8 mouse cellular contexts compared by ENCODE assay signal in genomic region chr5:74194841-74195613, GRCm38 (mm10). TPM values are rescaled to one million over a fixed set of nuclear protein-coding genes. Genes with fewer than 3 reads are reported as not detected.
DNase-seq lines count a peak whose midpoint lies in the region; ATAC-seq and TF ChIP-seq lines count a peak whose summit lies in the region.

Gene Rasl11b (plus strand): TSS chr5:74195286.

- peak within 1 kb of the TSS; percentile 82 for H3K9ac ChIP-seq in lung, embryonic 14.5 days

- TF ChIP-seq CTCF in cerebellum, adult 2 months (IDR thresholded peaks at IDR 0.05; ENCODE audit: borderline replicate concordance, insufficient read depth, low read depth, low read length), result peak; percentile 5; the same call in 1 of the 2 replicates
- peak; percentile 32; the same call in 1 of the 2 replicates for TF ChIP-seq CTCF in lung, embryonic 14.5 days (IDR thresholded peaks at IDR 0.05; ENCODE audit: low read depth)

- H3K9me3 ChIP-seq in lung, embryonic 14.5 days (ENCODE audit: low read depth, low read length), result no peaks in the 10 kb centered on the region

- TF ChIP-seq POLR2A in cerebellum, adult 2 months (IDR thresholded peaks at IDR 0.05; ENCODE audit: borderline replicate concordance, insufficient read depth, low read length), result peak; percentile 89

- peak within 1 kb of the TSS; percentile 95 for H3K4me3 ChIP-seq in cerebellum, adult 2 months (replicated peaks; ENCODE audit: insufficient read depth, low read depth, low read length)
- H3K4me3 ChIP-seq in lung, embryonic 14.5 days (ENCODE audit: low read depth, low read length), result peak within 1 kb of the TSS; percentile 82

- WGBS in cerebellum, adult 2 months, result under 1% methylated on average over 81 of the region's 82 CpGs
- under 1% methylated on average over 80 of the region's 82 CpGs for WGBS in lung, embryonic 14.5 days

- peaks cover 36% of the 10 kb centered on the region for H3K36me3 ChIP-seq in lung, embryonic 14.5 days (ENCODE audit: insufficient read depth)

- DNase-seq in MN1 (ENCODE audit: low spot score), result peak; percentile 87
- DNase-seq in cerebellum, adult 2 months, result peak; percentile 93
- DNase-seq in forelimb bud, embryonic 11.5 days (ENCODE audit: low read depth, low spot score), result peak; percentile 90
- peak; percentile 98 for DNase-seq in heart, postnatal 4 days
- DNase-seq in layer of hippocampus, adult 8-10 months (ENCODE audit: low spot score in 2 of 2), result peak; percentile 87 to 93
- peak; percentile 98 for DNase-seq in lung, embryonic 14.5 days
- DNase-seq in ovary, postnatal 10 days (ENCODE audit: low spot score), result peak; percentile 81
- peak; percentile 93 to 98 for DNase-seq in thymus, postnatal 10 days (ENCODE audit: low spot score in 2 of 2)

- peak; percentile 91 for ATAC-seq in lung, embryonic 14.5 days (ENCODE audit: insufficient read depth)

- H3K27ac ChIP-seq in cerebellum, adult 2 months (ENCODE audit: insufficient read depth, low read length), result peak within 1 kb of the TSS; percentile 9; the same call in 1 of the 2 replicates
- peak within 1 kb of the TSS; percentile 82 for H3K27ac ChIP-seq in lung, embryonic 14.5 days (ENCODE audit: low read depth)

- H3K27me3 ChIP-seq in cerebellum, adult 2 months (ENCODE audit: control insufficient read depth, insufficient read depth, low read length), result no peaks in the 10 kb centered on the region
- no peaks in the 10 kb centered on the region for H3K27me3 ChIP-seq in lung, embryonic 14.5 days (ENCODE audit: insufficient read depth, low read length)

- no peaks in the 10 kb centered on the region; the same call in 1 of the 2 replicates for H3K4me1 ChIP-seq in cerebellum, adult 2 months (ENCODE audit: control insufficient read depth, insufficient read depth, low read length)
- peaks cover 45% of the 10 kb centered on the region for H3K4me1 ChIP-seq in lung, embryonic 14.5 days (ENCODE audit: insufficient read depth)

- peak within 1 kb of the TSS; percentile 93 for H3K4me2 ChIP-seq in lung, embryonic 14.5 days

RNA-seq across cellular contexts. Expression of gene Rasl11b, which starts in this region (rescaled TPM):
- 40.7 and 44.3 TPM in 2 replicates for polyA plus RNA-seq in cerebellum, adult 2 months (2012; rRNA removed)
- 10 to 100 TPM; 71.9 to 73.4 TPM for total RNA-seq in heart, postnatal 4 days (2021)
- 10 to 100 TPM; 60.9 to 67.0 (median 63.6) TPM for total RNA-seq in layer of hippocampus, adult 8-10 months (2022)
- polyA plus RNA-seq in lung, embryonic 14.5 days (2014; fragmentation: Nextera tagmentation; extraction: Ambion mirVana), result 90.2 and 93.2 TPM in 2 replicates

Comparison
In these comparisons a context has a peak if more than half of its experiments do, and no peak if none do; other contexts are left out.
1. Peak in every context shown above with its lines: DNase-seq, ATAC-seq, H3K4me3 ChIP-seq and H3K27ac ChIP-seq.